Mouse (Mus musculus) limb, embryonic 13.5 days (tissue): ENCODE data around the gene Mterf1b. TPM values are rescaled to one million over a fixed set of nuclear protein-coding genes. Genes with fewer than 3 reads are reported as not detected.
A peak's percentile ranks its signal among the peaks of the same experiment; 100 is the strongest.
"Not testable (repeated sequence)": the region's sequence is repeated elsewhere in the genome, so short reads cannot be mapped to it uniquely, and the experiment has no call there.

ENCODE experiments used
- ATAC-seq: fragments of 200-750 bp; cut with Nextera tagmentation; 2 replicates; pipeline ENCODE4 v1.8.0; 2017; ENCODE audit warnings: low read depth, moderate number of reproducible peaks, moderate TSS enrichment; ENCODE audit not compliant: low FRiP score
- H3K27ac ChIP-seq: fragments of 300-500 bp; sonication (generic); 2 replicates; pipeline ENCODE4 v1.5.1; 2015; ENCODE audit warnings: inconsistent platforms, mild to moderate bottlenecking, moderate library complexity
- H3K27me3 ChIP-seq: fragments of 300-500 bp; sonication (generic); 2 replicates; pipeline ENCODE4 v1.6.1; 2015; ENCODE audit warnings: mild to moderate bottlenecking, inconsistent platforms
- H3K36me3 ChIP-seq: fragments of 300-500 bp; sonication (generic); 2 replicates; pipeline ENCODE4 v1.6.1; 2015; ENCODE audit warnings: inconsistent platforms, mild to moderate bottlenecking, moderate library complexity
- H3K4me1 ChIP-seq: fragments of 300-500 bp; sonication (generic); 2 replicates; pipeline ENCODE4 v1.6.1; 2015; ENCODE audit warnings: inconsistent platforms
- H3K4me2 ChIP-seq: fragments of 300-500 bp; sonication (generic); replicated peaks from 2 replicates; pipeline ENCODE4 v1.6.1; 2015; ENCODE audit warnings: inconsistent platforms, mild to moderate bottlenecking, moderate library complexity
- H3K4me3 ChIP-seq: fragments of 300-500 bp; sonication (generic); 2 replicates; pipeline ENCODE4 v1.5.1; 2015; ENCODE audit warnings: moderate library complexity, mild to moderate bottlenecking, inconsistent platforms
- H3K9ac ChIP-seq: fragments of 300-500 bp; sonication (generic); 2 replicates; pipeline ENCODE4 v1.6.1; 2015; ENCODE audit warnings: mild to moderate bottlenecking, inconsistent platforms
- H3K9me3 ChIP-seq: fragments of 300-500 bp; sonication (generic); 2 replicates; pipeline ENCODE4 v1.6.1; 2016; ENCODE audit warnings: inconsistent platforms
- WGBS: fragments of 180-500 bp; shearing (Covaris S2); methylation state at CpG from one replicate; pipeline ENCODE4 v1.1.7; 2015; 5-methylcytosine and 5-hydroxymethylcytosine counted together
- polyA plus RNA-seq: library from polyadenylated mRNA; unstranded; fragments of >200 nt; fragmentation: Nextera tagmentation; extraction: Ambion mirVana; gene quantifications from 2 replicates; pipeline ENCODE4 v1.2.1, GENCODE M21; 2015

Gene Mterf1b
- polyA plus RNA-seq = 2.4 and 3.1 TPM in 2 replicates

GRCm38 (mm10) chr5:4191671-4192480, at the start of gene Mterf1b:
Mterf1b (plus strand) TSS chr5:4192367.
- not testable (repeated sequence) for H3K27ac ChIP-seq, H3K36me3 ChIP-seq, H3K4me1 ChIP-seq, H3K9me3 ChIP-seq, H3K27me3 ChIP-seq
- 58% methylated on average over 12 of the region's 37 CpGs for WGBS
- Histone ChIP-seq H3K4me3 (peak within 1 kb of the TSS; percentile 46), H3K4me2 (peak within 1 kb of the TSS; percentile 74), H3K9ac (peak within 1 kb of the TSS; percentile 57)
- ATAC-seq = peak; percentile 99

- H3K4me3 ChIP-seq, H3K4me2 ChIP-seq: not testable (repeated sequence)
- 94% methylated on average over 5 of the region's 5 CpGs for WGBS
These were observed 32.6 kb upstream of the Mterf1b start for GRCm38 (mm10) chr5:4159418-4160071.

GRCm38 (mm10) chr5:4161554-4161953, 30.6 kb upstream of the Mterf1b start:
- no peak for ATAC-seq
- Histone ChIP-seq H3K27me3 (no peaks in the 10 kb centered on the region), H3K9me3 (no peaks in the 10 kb centered on the region), H3K4me2 (no peak overlapping the region), H3K27ac (no peak overlapping the region), H3K4me3 (no peak overlapping the region), H3K9ac (no peak overlapping the region), H3K36me3 (no peaks in the 10 kb centered on the region), H3K4me1 (no peaks in the 10 kb centered on the region)
- 84% methylated on average over 3 of the region's 3 CpGs for WGBS

More at GRCm38 (mm10) chr5:4159418-4160071, 32.6 kb upstream of the Mterf1b start:
- H3K27ac ChIP-seq, H3K9ac ChIP-seq, H3K4me1 ChIP-seq, H3K9me3 ChIP-seq, ATAC-seq, H3K27me3 ChIP-seq, H3K36me3 ChIP-seq: not testable (repeated sequence)

GRCm38 (mm10) chr5:4162461-4162860, 29.7 kb upstream of the Mterf1b start:
- Histone ChIP-seq H3K27me3 (no peaks in the 10 kb centered on the region), H3K9me3 (no peaks in the 10 kb centered on the region), H3K4me1 (no peaks in the 10 kb centered on the region), H3K27ac (no peak overlapping the region), H3K9ac (no peak overlapping the region), H3K36me3 (no peaks in the 10 kb centered on the region), H3K4me3 (no peak overlapping the region), H3K4me2 (no peak overlapping the region)
- no peak for ATAC-seq
- 64% methylated on average over 7 of the region's 7 CpGs for WGBS

GRCm38 (mm10) chr5:4167813-4168529, 24.2 kb upstream of the Mterf1b start:
- H3K9me3 ChIP-seq, H3K4me1 ChIP-seq, H3K36me3 ChIP-seq, H3K27ac ChIP-seq, ATAC-seq, H3K27me3 ChIP-seq, H3K9ac ChIP-seq, H3K4me3 ChIP-seq, H3K4me2 ChIP-seq: not testable (repeated sequence)
- 57% methylated on average over 6 of the region's 6 CpGs for WGBS

- H3K4me1 ChIP-seq, H3K9ac ChIP-seq, H3K27ac ChIP-seq, H3K9me3 ChIP-seq, H3K27me3 ChIP-seq, H3K4me2 ChIP-seq, ATAC-seq, H3K36me3 ChIP-seq, H3K4me3 ChIP-seq: not testable (repeated sequence)
- WGBS = 73% methylated on average over 4 of the region's 4 CpGs
These were observed 23.6 kb upstream of the Mterf1b start for GRCm38 (mm10) chr5:4168530-4168926.

GRCm38 (mm10) chr5:4176421-4176820, 15.7 kb upstream of the Mterf1b start:
- not testable (repeated sequence) for H3K27me3 ChIP-seq, H3K36me3 ChIP-seq, H3K9me3 ChIP-seq, H3K4me1 ChIP-seq, H3K4me3 ChIP-seq, H3K4me2 ChIP-seq, ATAC-seq, H3K9ac ChIP-seq, H3K27ac ChIP-seq
- 79% methylated on average over 3 of the region's 3 CpGs for WGBS

GRCm38 (mm10) chr5:4179364-4179763, 12.8 kb upstream of the Mterf1b start:
- Histone ChIP-seq H3K9ac (no peak overlapping the region), H3K27ac (no peak overlapping the region), H3K4me2 (no peak overlapping the region), H3K4me1 (no peaks in the 10 kb centered on the region), H3K4me3 (no peak overlapping the region), H3K27me3 (no peaks in the 10 kb centered on the region), H3K9me3 (no peaks in the 10 kb centered on the region), H3K36me3 (no peaks in the 10 kb centered on the region)
- WGBS = 85% methylated on average over 6 of the region's 6 CpGs
- no peak for ATAC-seq

GRCm38 (mm10) chr5:4186815-4187214, 5.4 kb upstream of the Mterf1b start:
- H3K27ac ChIP-seq = no peak overlapping the region
- no peak overlapping the region for H3K9ac ChIP-seq
- H3K4me2 ChIP-seq = no peak overlapping the region
- no peak for ATAC-seq
- H3K27me3 ChIP-seq = no peaks in the 10 kb centered on the region
- H3K4me1 ChIP-seq = no peaks in the 10 kb centered on the region
- no peak overlapping the region for H3K4me3 ChIP-seq
- WGBS = 59% methylated on average over 4 of the region's 4 CpGs
- no peaks in the 10 kb centered on the region for H3K36me3 ChIP-seq
- H3K9me3 ChIP-seq = no peaks in the 10 kb centered on the region

- H3K4me3 ChIP-seq = peak overlapping the region; percentile 46
- ATAC-seq, H3K27me3 ChIP-seq, H3K9me3 ChIP-seq, H3K4me1 ChIP-seq, H3K36me3 ChIP-seq, H3K27ac ChIP-seq: not testable (repeated sequence)
- peak overlapping the region; percentile 74 for H3K4me2 ChIP-seq
- 7% methylated on average over 15 of the region's 27 CpGs for WGBS
- H3K9ac ChIP-seq = peak overlapping the region; percentile 57
These were observed 497 bp downstream of the Mterf1b start for GRCm38 (mm10) chr5:4192481-4193246.

- Histone ChIP-seq H3K9me3 (no peaks in the 10 kb centered on the region), H3K4me3 (peak overlapping the region; percentile 46; the same call in 1 of the 2 replicates), H3K36me3 (no peaks in the 10 kb centered on the region), H3K9ac (no peak overlapping the region), H3K27me3 (no peaks in the 10 kb centered on the region), H3K4me1 (peaks cover 3% of the 10 kb centered on the region; the same call in 1 of the 2 replicates), H3K4me2 (peak overlapping the region; percentile 74), H3K27ac (no peak overlapping the region)
- ATAC-seq = no peak
- WGBS = 92% methylated on average over 5 of the region's 5 CpGs
These were observed 1.1 kb downstream of the Mterf1b start for GRCm38 (mm10) chr5:4193247-4193628.
